ENCODE assay signal across 23 mouse cellular contexts in genomic region chr2:122237891-122238470, GRCm38 (mm10). TPM values are rescaled to one million over a fixed set of nuclear protein-coding genes. Genes with fewer than 3 reads are reported as not detected.
A peak's percentile ranks its signal among the peaks of the same experiment; 100 is the strongest.
DNase-seq lines count a peak whose midpoint lies in the region; ATAC-seq and TF ChIP-seq lines count a peak whose summit lies in the region.
"Had no signal": no experiment of that assay in that cellular context is flagged by ENCODE, and none has a peak within 500 bp of the region (broad histone marks: within the 10 kb centered on the region; RNA-seq: fewer than 3 reads in every experiment).

No protein-coding gene starts in this region.

- no peak for TF ChIP-seq POLR2A in liver, adult 2 months (IDR thresholded peaks at IDR 0.05; ENCODE audit: extremely low read depth, insufficient read depth, low read length)

- peak; percentile 11 to 14 for DNase-seq in heart, adult 18-20 months
- DNase-seq in heart, postnatal 10 days = no peak
- DNase-seq in liver, adult 2 months (ENCODE audit: extremely low read depth, low read depth, low spot score) = peak; percentile 99
- DNase-seq in liver, embryonic 11.5 days (ENCODE audit: low spot score) = no peak
- peak; percentile 78 for DNase-seq in 3T3-L1 (ENCODE audit: low read depth, low spot score)
- no peak for DNase-seq in liver, embryonic 14.5 days (ENCODE audit: low read depth in 3 of 3, low spot score in 3 of 3)
- no peak for DNase-seq in adrenal gland, adult 18-20 months (ENCODE audit: low spot score in 2 of 2)
- DNase-seq in forebrain, embryonic 10.5 days (ENCODE audit: extremely low spot score, low spot score) = no peak
- DNase-seq: adrenal gland, postnatal 14 days; cerebellum, adult 9-11 months; gastrocnemius, postnatal 14 days; heart, postnatal 14 days; spleen, adult 18-20 months; thymus, postnatal 25 days had no signal

- peak overlapping the region; percentile 94 for H3K9ac ChIP-seq in liver, adult 2 months (ENCODE audit: low read depth, low read length)
- no peak overlapping the region for H3K9ac ChIP-seq in liver, embryonic 11.5 days (ENCODE audit: low read depth, low read length)
- no peak overlapping the region for H3K9ac ChIP-seq in liver, embryonic 14.5 days (replicated peaks)
- H3K9ac ChIP-seq: embryonic facial prominence, embryonic 12.5 days; hindbrain, embryonic 15.5 days; lung, embryonic 15.5 days; midbrain, embryonic 12.5 days had no signal

- 19% methylated on average over 2 of the region's 2 CpGs for WGBS in liver, adult 2 months
- WGBS in liver, embryonic 11.5 days = 88% methylated on average over 2 of the region's 2 CpGs
- 79% methylated on average over 2 of the region's 2 CpGs for WGBS in liver, embryonic 14.5 days (ENCODE audit: insufficient replicate concordance)
- 96% methylated on average over 2 of the region's 2 CpGs for WGBS in forebrain, embryonic 10.5 days

- TF ChIP-seq EP300 in liver, embryonic 14.5 days (IDR thresholded peaks at IDR 0.05; ENCODE audit: low read depth) = no peak

- peaks cover 19% of the 10 kb centered on the region for H3K36me3 ChIP-seq in liver, adult 2 months (ENCODE audit: control insufficient read depth, insufficient read depth, low read length)
- H3K36me3 ChIP-seq in liver, embryonic 11.5 days (ENCODE audit: control insufficient read depth, insufficient read depth, low read length) = no peaks in the 10 kb centered on the region
- H3K36me3 ChIP-seq in liver, embryonic 14.5 days (replicated peaks; ENCODE audit: control insufficient read depth, insufficient read depth, low read depth) = no peaks in the 10 kb centered on the region
- H3K36me3 ChIP-seq in forebrain, embryonic 10.5 days (replicated peaks) = no peaks in the 10 kb centered on the region
- H3K36me3 ChIP-seq: embryonic facial prominence, embryonic 12.5 days; hindbrain, embryonic 15.5 days; lung, embryonic 15.5 days; midbrain, embryonic 12.5 days had no signal

- peak overlapping the region; percentile 69 for H3K4me3 ChIP-seq in liver, adult 2 months (ENCODE audit: insufficient read depth, low read depth, low read length)
- H3K4me3 ChIP-seq in liver, embryonic 11.5 days (ENCODE audit: low read depth, low read length) = no peak overlapping the region
- H3K4me3 ChIP-seq in liver, embryonic 14.5 days (ENCODE audit: insufficient read depth in 1 of 2, low read depth in 2 of 2, low read length in 2 of 2) = no peak overlapping the region
- no peak overlapping the region for H3K4me3 ChIP-seq in forebrain, embryonic 10.5 days
- H3K4me3 ChIP-seq: embryonic facial prominence, embryonic 12.5 days; hindbrain, embryonic 15.5 days; lung, embryonic 15.5 days; midbrain, embryonic 12.5 days had no signal

- no peaks in the 10 kb centered on the region for H3K27me3 ChIP-seq in liver, adult 2 months (ENCODE audit: control insufficient read depth, insufficient read depth, low read length)
- H3K27me3 ChIP-seq in liver, embryonic 11.5 days (replicated peaks; ENCODE audit: control insufficient read depth, insufficient read depth, low read length) = no peaks in the 10 kb centered on the region
- no peaks in the 10 kb centered on the region for H3K27me3 ChIP-seq in liver, embryonic 14.5 days (ENCODE audit: control insufficient read depth, insufficient read depth, low read length)
- H3K27me3 ChIP-seq in forebrain, embryonic 10.5 days (ENCODE audit: poor library complexity, severe bottlenecking) = peaks cover 14% of the 10 kb centered on the region
- H3K27me3 ChIP-seq: embryonic facial prominence, embryonic 12.5 days; hindbrain, embryonic 15.5 days; lung, embryonic 15.5 days; midbrain, embryonic 12.5 days had no signal

- H3K9me3 ChIP-seq in liver, embryonic 11.5 days (ENCODE audit: control insufficient read depth, low read length) = no peaks in the 10 kb centered on the region
- H3K9me3 ChIP-seq in liver, embryonic 14.5 days (ENCODE audit: control insufficient read depth, low read length) = no peaks in the 10 kb centered on the region
- H3K9me3 ChIP-seq in forebrain, embryonic 10.5 days = no peaks in the 10 kb centered on the region
- H3K9me3 ChIP-seq: embryonic facial prominence, embryonic 12.5 days; hindbrain, embryonic 15.5 days; lung, embryonic 15.5 days; midbrain, embryonic 12.5 days had no signal

- peaks cover 12% of the 10 kb centered on the region; the same call in 1 of the 2 replicates for H3K79me2 ChIP-seq in liver, adult 2 months (ENCODE audit: control insufficient read depth, insufficient read depth, low read length)

- no peak for ATAC-seq in liver, embryonic 11.5 days (replicated peaks; ENCODE audit: low FRiP score)
- no peak for ATAC-seq in liver, embryonic 14.5 days (ENCODE audit: insufficient read depth)

- no peak overlapping the region for H3K4me2 ChIP-seq in liver, embryonic 11.5 days
- peak overlapping the region; percentile 36 for H3K4me2 ChIP-seq in liver, embryonic 14.5 days (ENCODE audit: low read depth)
- H3K4me2 ChIP-seq: embryonic facial prominence, embryonic 12.5 days; hindbrain, embryonic 15.5 days; lung, embryonic 15.5 days; midbrain, embryonic 12.5 days had no signal

- TF ChIP-seq CTCF in liver, adult 2 months (IDR thresholded peaks at IDR 0.05; ENCODE audit: low read depth, low read length) = no peak
- no peak for TF ChIP-seq CTCF in liver, embryonic 14.5 days (IDR thresholded peaks at IDR 0.05; ENCODE audit: low read depth)

- peak overlapping the region; percentile 99 for H3K27ac ChIP-seq in liver, adult 2 months (replicated peaks; ENCODE audit: insufficient read depth, low read depth, low read length)
- H3K27ac ChIP-seq in liver, embryonic 11.5 days (ENCODE audit: low read depth, low read length) = no peak overlapping the region
- H3K27ac ChIP-seq in liver, embryonic 14.5 days = no peak overlapping the region
- H3K27ac ChIP-seq in forebrain, embryonic 10.5 days = no peak overlapping the region
- H3K27ac ChIP-seq: embryonic facial prominence, embryonic 12.5 days; hindbrain, embryonic 15.5 days; kidney, postnatal 0 days; lung, embryonic 15.5 days; midbrain, embryonic 12.5 days had no signal

- peaks cover 4% of the 10 kb centered on the region; the same call in 1 of the 2 replicates for H3K4me1 ChIP-seq in liver, adult 2 months (ENCODE audit: control insufficient read depth, insufficient read depth, low read length)
- peaks cover 20% of the 10 kb centered on the region for H3K4me1 ChIP-seq in liver, embryonic 11.5 days (replicated peaks; ENCODE audit: control insufficient read depth, insufficient read depth, low read length)
- H3K4me1 ChIP-seq in liver, embryonic 14.5 days (replicated peaks; ENCODE audit: control insufficient read depth in 2 of 2, insufficient read depth in 2 of 2, low read length in 1 of 2) = peaks cover 17 to 37% of the 10 kb centered on the region in 2 experiments
- peaks cover 14% of the 10 kb centered on the region for H3K4me1 ChIP-seq in forebrain, embryonic 10.5 days
- H3K4me1 ChIP-seq: embryonic facial prominence, embryonic 12.5 days had no signal

- intact Hi-C loops in heart, postnatal 10 days (cut with DNase I) = no loop called here

RNA-seq across cellular contexts. Expression of gene Sord, which starts 3.4 kb away (rescaled TPM):
- 100 to 1,000 TPM; 206 to 214 TPM for total RNA-seq in heart, adult 18-20 months (2021)
- total RNA-seq in heart, postnatal 10 days (2021) = 100 to 1,000 TPM in 1 of 2 experiments, 10 to 100 TPM in 1; 88.5 to 113 TPM
- total RNA-seq in liver, adult 2 months (2014; rRNA removed) = 1,007 and 1,092 TPM in 2 replicates
- polyA plus RNA-seq in liver, adult 2 months (2012; rRNA removed) = 365 and 586 TPM in 2 replicates
- polyA plus RNA-seq in liver, embryonic 11.5 days (2014; fragmentation: Nextera tagmentation; extraction: Ambion mirVana) = 172 and 180 TPM in 2 replicates
- 47.6 and 68.4 TPM in 2 replicates for polyA plus RNA-seq in liver, embryonic 14.5 days (2012; rRNA removed)
- 146 and 160 TPM in 2 replicates for polyA plus RNA-seq in liver, embryonic 14.5 days (2014; fragmentation: Nextera tagmentation; extraction: Ambion mirVana)
- 10 to 100 TPM; 68.2 to 83.0 TPM for total RNA-seq in adrenal gland, adult 18-20 months (2021)
- 30.7 and 30.9 TPM in 2 replicates for polyA plus RNA-seq in forebrain, embryonic 10.5 days (2016; fragmentation: Nextera tagmentation; extraction: Ambion mirVana)

RNA-seq across cellular contexts. Expression of gene Terb2, which starts 51.9 kb away (rescaled TPM):
- not detected for total RNA-seq in heart, adult 18-20 months (2021)
- not detected for total RNA-seq in heart, postnatal 10 days (2021)
- total RNA-seq in liver, adult 2 months (2014; rRNA removed) = not detected in 2 replicates
- polyA plus RNA-seq in liver, adult 2 months (2012; rRNA removed) = not detected in 2 replicates
- polyA plus RNA-seq in liver, embryonic 11.5 days (2014; fragmentation: Nextera tagmentation; extraction: Ambion mirVana) = not detected in 2 replicates
- polyA plus RNA-seq in liver, embryonic 14.5 days (2012; rRNA removed) = not detected in 2 replicates
- not detected in 2 replicates for polyA plus RNA-seq in liver, embryonic 14.5 days (2014; fragmentation: Nextera tagmentation; extraction: Ambion mirVana)
- not detected for total RNA-seq in adrenal gland, adult 18-20 months (2021)
- not detected in 2 replicates for polyA plus RNA-seq in forebrain, embryonic 10.5 days (2016; fragmentation: Nextera tagmentation; extraction: Ambion mirVana)
- total RNA-seq: adrenal gland, postnatal 14 days; gastrocnemius, postnatal 14 days; heart, postnatal 14 days; layer of hippocampus, postnatal 14 days; left cerebral cortex, postnatal 14 days had no signal
- polyA plus RNA-seq: C2C12; embryonic facial prominence, embryonic 12.5 days; kidney, postnatal 0 days; lung, embryonic 15.5 days; midbrain, embryonic 12.5 days; stomach, embryonic 16.5 days had no signal

RNA-seq across cellular contexts. Expression of gene Patl2, which starts 52.0 kb away (rescaled TPM):
- not detected for total RNA-seq in heart, adult 18-20 months (2021)
- total RNA-seq in heart, postnatal 10 days (2021) = not detected
- total RNA-seq in liver, adult 2 months (2014; rRNA removed) = 0.09 TPM in 1 of 2 replicates, not detected in the other
- not detected in 2 replicates for polyA plus RNA-seq in liver, adult 2 months (2012; rRNA removed)
- 0.15 TPM in 1 of 2 replicates, not detected in the other for polyA plus RNA-seq in liver, embryonic 11.5 days (2014; fragmentation: Nextera tagmentation; extraction: Ambion mirVana)
- polyA plus RNA-seq in liver, embryonic 14.5 days (2012; rRNA removed) = 0.01 and 0.04 TPM in 2 replicates
- polyA plus RNA-seq in liver, embryonic 14.5 days (2014; fragmentation: Nextera tagmentation; extraction: Ambion mirVana) = 0.11 TPM in 1 of 2 replicates, not detected in the other
- total RNA-seq in adrenal gland, adult 18-20 months (2021) = not detected
- not detected in 2 replicates for polyA plus RNA-seq in forebrain, embryonic 10.5 days (2016; fragmentation: Nextera tagmentation; extraction: Ambion mirVana)
- total RNA-seq: gastrocnemius, postnatal 14 days; heart, postnatal 14 days had no signal
- polyA plus RNA-seq: C2C12; embryonic facial prominence, embryonic 12.5 days; hindbrain, embryonic 15.5 days; lung, embryonic 15.5 days; midbrain, embryonic 12.5 days; stomach, embryonic 16.5 days had no signal

Comparison
In these comparisons a context has a peak if more than half of its experiments do, and no peak if none do; other contexts are left out.
1. DNase-seq: peak in heart, adult 18-20 months (2 of 2), liver, adult 2 months (single experiment) and 3T3-L1 (single experiment); none in heart, postnatal 10 days (0 of 2), liver, embryonic 11.5 days (single experiment), liver, embryonic 14.5 days (0 of 3), adrenal gland, adult 18-20 months (0 of 2) and forebrain, embryonic 10.5 days (single experiment).